Mouse (Mus musculus) c-Kit-positive CD71-positive TER-119-negative erythroid progenitor cells, embryonic 14.5 days (primary cell): Measurements from ENCODE around the gene Cpa1.

Experiments used
- DNase-seq: peaks from one replicate; pipeline ENCODE4 v3.0.0-alpha.2; 2013; ENCODE audit warnings: low read depth

The Cpa1 gene

GRCm38 (mm10) chr6:30620994-30621393, 18.0 kb upstream of the Cpa1 start:
- DNase-seq, result no peak

- DNase-seq, result no peak
These were observed 17.0 kb upstream of the Cpa1 start for GRCm38 (mm10) chr6:30621986-30622389.

GRCm38 (mm10) chr6:30624763-30625162, 14.3 kb upstream of the Cpa1 start:
- no peak for DNase-seq

GRCm38 (mm10) chr6:30628152-30628551, 10.9 kb upstream of the Cpa1 start:
- no peak for DNase-seq

- no peak for DNase-seq
These were observed 9.0 kb upstream of the Cpa1 start for GRCm38 (mm10) chr6:30629989-30630388.

GRCm38 (mm10) chr6:30635361-30635862, 3.6 kb upstream of the Cpa1 start:
- no peak for DNase-seq

GRCm38 (mm10) chr6:30636186-30636842, 2.7 kb upstream of the Cpa1 start:
- DNase-seq, result no peak

GRCm38 (mm10) chr6:30643694-30644460, 4.9 kb downstream of the Cpa1 start:
- no peak for DNase-seq

GRCm38 (mm10) chr6:30644462-30644861, 5.4 kb downstream of the Cpa1 start:
- DNase-seq, result no peak

- no peak for DNase-seq
These were observed 6.4 kb downstream of the Cpa1 start for GRCm38 (mm10) chr6:30645379-30645778.

GRCm38 (mm10) chr6:30649651-30650296, 10.8 kb downstream of the Cpa1 start:
- DNase-seq, result no peak

- no peak for DNase-seq
These were observed 13.6 kb downstream of the Cpa1 start for GRCm38 (mm10) chr6:30652425-30653188.

GRCm38 (mm10) chr6:30653518-30653917, 14.5 kb downstream of the Cpa1 start:
- DNase-seq, result no peak

GRCm38 (mm10) chr6:30654402-30654859, 15.4 kb downstream of the Cpa1 start:
- DNase-seq, result no peak

- DNase-seq, result no peak
These were observed 15.9 kb downstream of the Cpa1 start for GRCm38 (mm10) chr6:30654932-30655331.

GRCm38 (mm10) chr6:30657279-30657678, 18.3 kb downstream of the Cpa1 start:
- DNase-seq, result no peak

- no peak for DNase-seq
These were observed 19.6 kb downstream of the Cpa1 start for GRCm38 (mm10) chr6:30658619-30659018.

GRCm38 (mm10) chr6:30664776-30665175, 25.8 kb downstream of the Cpa1 start:
- DNase-seq, result no peak

GRCm38 (mm10) chr6:30665296-30665695, 26.3 kb downstream of the Cpa1 start:
- DNase-seq, result no peak

- DNase-seq, result no peak
These were observed 27.0 kb downstream of the Cpa1 start for GRCm38 (mm10) chr6:30666043-30666442.

GRCm38 (mm10) chr6:30667585-30667984, 28.6 kb downstream of the Cpa1 start:
- no peak for DNase-seq

GRCm38 (mm10) chr6:30671696-30672095, 32.7 kb downstream of the Cpa1 start:
- DNase-seq, result no peak
